Mouse (Mus musculus) thymus, adult 2 months (tissue): ENCODE results near the gene Ppp1r13b.

Experiments used
- CTCF ChIP-seq: fragments of 200-500 bp; IDR thresholded peaks from 2 replicates; pipeline ENCODE4 v1.5.1; 2012; ENCODE audit warnings: mild to moderate bottlenecking, control low read depth, low read length, moderate library complexity, borderline replicate concordance; ENCODE audit not compliant: control insufficient read depth, poor library complexity, insufficient read depth; ENCODE audit errors: extremely low read depth
- POLR2A ChIP-seq: fragments of 200-500 bp; IDR thresholded peaks from 2 replicates; pipeline ENCODE4 v1.6.1; 2012; ENCODE audit warnings: mild to moderate bottlenecking, low read length, control low read depth, moderate library complexity; ENCODE audit not compliant: control insufficient read depth, poor library complexity, insufficient read depth; ENCODE audit errors: extremely low read depth

- TF ChIP-seq CTCF (no peak), POLR2A (no peak)
Measured at GRCm38 (mm10) chr12:111845953-111846352, 62.0 kb downstream of the Ppp1r13b start.
